ENCODE assay signal across 27 mouse cellular contexts in genomic region chr7:130628601-130629000, GRCm38 (mm10). TPM values are rescaled to one million over a fixed set of nuclear protein-coding genes. Genes with fewer than 3 reads are reported as not detected.
DNase-seq lines count a peak whose midpoint lies in the region; ATAC-seq and TF ChIP-seq lines count a peak whose summit lies in the region.
"Had no signal": no experiment of that assay in that cellular context is flagged by ENCODE, and none has a peak within 500 bp of the region (broad histone marks: within the 10 kb centered on the region; RNA-seq: fewer than 3 reads in every experiment).

No protein-coding gene starts in this region.

- no peak overlapping the region for H3ac ChIP-seq in myocyte (ENCODE audit: control insufficient read depth, insufficient read length)

- no peak overlapping the region for H3K4me3 ChIP-seq in gastrocnemius, adult 2 months
- H3K4me3 ChIP-seq in heart, embryonic 13.5 days, result no peak overlapping the region
- no peak overlapping the region for H3K4me3 ChIP-seq in myocyte
- H3K4me3 ChIP-seq in kidney, adult 2 months (ENCODE audit: insufficient read depth, low read depth, low read length), result no peak overlapping the region
- H3K4me3 ChIP-seq: forebrain, embryonic 10.5 days; forebrain, embryonic 15.5 days; hindbrain, embryonic 10.5 days; layer of hippocampus, adult 2 months; limb, embryonic 13.5 days; lung, embryonic 15.5 days; midbrain, embryonic 10.5 days; midbrain, embryonic 15.5 days; neural tube, embryonic 12.5 days had no signal

- no peaks in the 10 kb centered on the region for H3K9me3 ChIP-seq in heart, embryonic 13.5 days
- H3K9me3 ChIP-seq: forebrain, embryonic 10.5 days; forebrain, embryonic 15.5 days; hindbrain, embryonic 10.5 days; limb, embryonic 13.5 days; lung, embryonic 15.5 days; midbrain, embryonic 10.5 days; midbrain, embryonic 15.5 days; neural tube, embryonic 12.5 days had no signal

- TF ChIP-seq CTCF in gastrocnemius, adult 2 months (IDR thresholded peaks at IDR 0.05), result no peak
- no peak for TF ChIP-seq CTCF in kidney, adult 2 months (conservative IDR thresholded peaks at IDR 0.05; ENCODE audit: insufficient read depth, insufficient read length, low read depth, low read length)

- peaks cover 48% of the 10 kb centered on the region for H3K4me1 ChIP-seq in heart, embryonic 13.5 days
- H3K4me1 ChIP-seq in kidney, adult 2 months (ENCODE audit: control insufficient read depth, insufficient read depth, low read length), result peaks cover 15% of the 10 kb centered on the region
- H3K4me1 ChIP-seq: forebrain, embryonic 15.5 days; midbrain, embryonic 15.5 days; neural tube, embryonic 12.5 days had no signal

- DNase-seq in gastrocnemius, adult 2 months, result no peak
- no peak for DNase-seq in gastrocnemius, adult 18-20 months (ENCODE audit: low spot score)
- DNase-seq in heart, postnatal 25 days (ENCODE audit: low spot score), result no peak
- peak; percentile 55 for DNase-seq in NIH3T3 (ENCODE audit: low read depth)
- DNase-seq in kidney, adult 2 months, result no peak
- DNase-seq: cerebellum, adult 2 months; cerebellum, postnatal 14 days; kidney, adult 18-20 months; kidney, postnatal 36 days; right cerebral cortex, adult 18-20 months; spleen, adult 18-20 months; thymus, adult 18-20 months; thymus, postnatal 25 days had no signal

- H3K36me3 ChIP-seq in heart, embryonic 13.5 days, result no peaks in the 10 kb centered on the region
- no peaks in the 10 kb centered on the region for H3K36me3 ChIP-seq in myocyte (ENCODE audit: control insufficient read depth, insufficient read depth)
- H3K36me3 ChIP-seq in kidney, adult 2 months (ENCODE audit: control insufficient read depth, insufficient read depth, low read length), result no peaks in the 10 kb centered on the region
- H3K36me3 ChIP-seq: forebrain, embryonic 10.5 days; forebrain, embryonic 15.5 days; hindbrain, embryonic 10.5 days; limb, embryonic 13.5 days; lung, embryonic 15.5 days; midbrain, embryonic 10.5 days; midbrain, embryonic 15.5 days; neural tube, embryonic 12.5 days had no signal

- intact Hi-C loops in gastrocnemius, adult 2 months (cut with DNase I), result no loop called here
- intact Hi-C loops in heart, postnatal 25 days (cut with DNase I), result no loop called here

- WGBS in heart, embryonic 13.5 days, result 13% methylated on average over 1 of the region's 1 CpGs
- 52% methylated on average over 1 of the region's 1 CpGs for WGBS in kidney, adult 2 months

- 0 out of 2 replicates have a peak, but pooled peaks have one; percentile 17 for ATAC-seq in heart, embryonic 13.5 days (ENCODE audit: extremely low read depth, insufficient number of reproducible peaks, low FRiP score, low TSS enrichment)
- ATAC-seq: forebrain, embryonic 15.5 days; hindbrain, embryonic 16.5 days; midbrain, embryonic 15.5 days had no signal

- H3K4me2 ChIP-seq in heart, embryonic 13.5 days, result no peak overlapping the region
- peak overlapping the region; percentile 32 for H3K4me2 ChIP-seq in myocyte (ENCODE audit: low read depth)
- H3K4me2 ChIP-seq: forebrain, embryonic 15.5 days; limb, embryonic 13.5 days; liver, embryonic 11.5 days; lung, embryonic 15.5 days; midbrain, embryonic 15.5 days; neural tube, embryonic 12.5 days had no signal

- H3K27me3 ChIP-seq in heart, embryonic 13.5 days (replicated peaks), result peaks cover 12% of the 10 kb centered on the region
- no peaks in the 10 kb centered on the region for H3K27me3 ChIP-seq in myocyte (ENCODE audit: control insufficient read depth, insufficient read depth, insufficient read length)
- no peaks in the 10 kb centered on the region for H3K27me3 ChIP-seq in kidney, adult 2 months (replicated peaks; ENCODE audit: control insufficient read depth, insufficient read depth, low read length)
- H3K27me3 ChIP-seq: forebrain, embryonic 15.5 days; lung, embryonic 15.5 days; midbrain, embryonic 15.5 days; neural tube, embryonic 12.5 days had no signal

- TF ChIP-seq POLR2A in myocyte (IDR thresholded peaks at IDR 0.05; ENCODE audit: insufficient read length, low read depth), result no peak
- TF ChIP-seq POLR2A in kidney, adult 2 months (IDR thresholded peaks at IDR 0.05; ENCODE audit: low read depth, low read length), result no peak

- peak overlapping the region; percentile 50 for H3K27ac ChIP-seq in gastrocnemius, adult 2 months
- H3K27ac ChIP-seq in heart, embryonic 13.5 days (replicated peaks), result peak overlapping the region; percentile 80
- H3K27ac ChIP-seq in kidney, adult 2 months (ENCODE audit: insufficient read depth, low read depth, low read length), result no peak overlapping the region
- H3K27ac ChIP-seq: forebrain, embryonic 10.5 days; forebrain, embryonic 15.5 days; hindbrain, embryonic 10.5 days; layer of hippocampus, adult 2 months; limb, embryonic 13.5 days; lung, embryonic 15.5 days; midbrain, embryonic 10.5 days; midbrain, embryonic 15.5 days; neural tube, embryonic 12.5 days; stomach, postnatal 0 days had no signal

- no peaks in the 10 kb centered on the region for H3K79me2 ChIP-seq in myocyte (ENCODE audit: control insufficient read depth, insufficient read depth)

- 0 out of 2 replicates have a peak overlapping the region, but pooled peaks have one; percentile 14 for H3K9ac ChIP-seq in heart, embryonic 13.5 days
- H3K9ac ChIP-seq: forebrain, embryonic 15.5 days; limb, embryonic 13.5 days; lung, embryonic 15.5 days; midbrain, embryonic 15.5 days; neural tube, embryonic 12.5 days had no signal

TF ChIP-seq in myocyte, 11 proteins besides CTCF, POLR2A, EP300 and RAD21:
- TF ChIP-seq REST (IDR thresholded peaks at IDR 0.05; ENCODE audit: insufficient read depth, insufficient read length), result no peak
- TF ChIP-seq MYOG (IDR thresholded peaks at IDR 0.05; ENCODE audit: control insufficient read depth in 1 of 3, insufficient read depth in 1 of 3, insufficient read length in 2 of 3, low read depth in 2 of 3), result peak; percentile 62 to 92 (median 75)
- no peak for TF ChIP-seq E2F4 (IDR thresholded peaks at IDR 0.05; ENCODE audit: insufficient read depth)
- peak; percentile 10 to 91 (median 77) for TF ChIP-seq MYOD1 (IDR thresholded peaks at IDR 0.05; ENCODE audit: control insufficient read depth in 1 of 3, insufficient read length in 2 of 3, low read depth in 2 of 3)
- TF ChIP-seq TCF12 (IDR thresholded peaks at IDR 0.05; ENCODE audit: insufficient read depth, poor library complexity, severe bottlenecking), result peak; percentile 77
- TF ChIP-seq SRF (IDR thresholded peaks at IDR 0.05; ENCODE audit: control insufficient read depth, insufficient read length, low read depth), result no peak
- no peak for TF ChIP-seq USF1 (IDR thresholded peaks at IDR 0.05; ENCODE audit: low read depth)
- TF ChIP-seq CEBPB (IDR thresholded peaks at IDR 0.05; ENCODE audit: insufficient read depth, poor library complexity, severe bottlenecking), result no peak
TF ChIP-seq in myocyte: peak in this region for 3.

RNA-seq across cellular contexts. Expression of gene Tacc2, which starts 51.4 kb away (rescaled TPM):
- total RNA-seq in gastrocnemius, adult 2 months (2021), result 100 to 1,000 TPM; 515 to 576 TPM
- 100 to 1,000 TPM; 414 to 460 TPM for total RNA-seq in gastrocnemius, adult 18-20 months (2021)
- 40.6 and 42.5 TPM in 2 replicates for polyA plus RNA-seq in heart, embryonic 13.5 days (2015; fragmentation: Nextera tagmentation; extraction: Ambion mirVana)
- total RNA-seq in heart, postnatal 25 days (2021), result 100 to 1,000 TPM; 364 to 380 TPM
- 61.8 TPM for polyA plus RNA-seq in myocyte (2012; fragmentation: generic; extraction: Trizol)
- polyA plus RNA-seq in kidney, adult 2 months (2012; rRNA removed), result 72.2 and 78.4 TPM in 2 replicates

RNA-seq across cellular contexts. Expression of gene Nsmce4a, which starts 55.7 kb away (rescaled TPM):
- 10 to 100 TPM; 28.6 to 33.8 TPM for total RNA-seq in gastrocnemius, adult 2 months (2021)
- total RNA-seq in gastrocnemius, adult 18-20 months (2021), result 10 to 100 TPM; 28.4 to 29.0 TPM
- polyA plus RNA-seq in heart, embryonic 13.5 days (2015; fragmentation: Nextera tagmentation; extraction: Ambion mirVana), result 124 and 134 TPM in 2 replicates
- 10 to 100 TPM; 38.5 to 46.1 TPM for total RNA-seq in heart, postnatal 25 days (2021)
- 24.4 TPM for polyA plus RNA-seq in myocyte (2012; fragmentation: generic; extraction: Trizol)
- polyA plus RNA-seq in kidney, adult 2 months (2012; rRNA removed), result 39.8 and 44.4 TPM in 2 replicates
